Mouse (Mus musculus) small intestine, adult 2 months (tissue): ENCODE measurements around the gene Hnrnpm.

ENCODE experiments used
- CTCF ChIP-seq: fragments of 200-500 bp; IDR thresholded peaks from 2 replicates; pipeline ENCODE4 v1.5.1; 2012; ENCODE audit warnings: low read depth, mild to moderate bottlenecking, control low read depth, inconsistent platforms, low read length, moderate library complexity, mixed read lengths; ENCODE audit not compliant: insufficient replicate concordance, insufficient read length; ENCODE audit errors: extremely low read depth
- POLR2A ChIP-seq: fragments of 200-500 bp; IDR thresholded peaks from 2 replicates; pipeline ENCODE4 v1.6.1; 2012; ENCODE audit warnings: low read depth, mild to moderate bottlenecking, control low read depth, inconsistent platforms, low read length, moderate library complexity

GRCm38 (mm10) chr17:33598506-33598905, 88.2 kb downstream of the Hnrnpm start:
- TF ChIP-seq CTCF: no peak
- TF ChIP-seq POLR2A: no peak
